Mouse (Mus musculus) liver, adult 10 weeks (tissue): ENCODE data around the gene Ppef1. TPM values are rescaled to one million over a fixed set of nuclear protein-coding genes. Genes with fewer than 3 reads are reported as not detected.

ENCODE experiments used
- polyA plus RNA-seq: library from polyadenylated mRNA; stranded (reverse); fragments of 350-450 nt; fragmentation: Illumina TruSeq; extraction: RNeasy Lipid Tissue Mini Kit (QIAGEN cat#74804); gene quantifications from one replicate; pipeline ENCODE4 v1.2.3, GENCODE M21; 2014; ENCODE audit warnings: low read depth, low replicate concordance

Ppef1 gene
- not detected for polyA plus RNA-seq

DNA sequence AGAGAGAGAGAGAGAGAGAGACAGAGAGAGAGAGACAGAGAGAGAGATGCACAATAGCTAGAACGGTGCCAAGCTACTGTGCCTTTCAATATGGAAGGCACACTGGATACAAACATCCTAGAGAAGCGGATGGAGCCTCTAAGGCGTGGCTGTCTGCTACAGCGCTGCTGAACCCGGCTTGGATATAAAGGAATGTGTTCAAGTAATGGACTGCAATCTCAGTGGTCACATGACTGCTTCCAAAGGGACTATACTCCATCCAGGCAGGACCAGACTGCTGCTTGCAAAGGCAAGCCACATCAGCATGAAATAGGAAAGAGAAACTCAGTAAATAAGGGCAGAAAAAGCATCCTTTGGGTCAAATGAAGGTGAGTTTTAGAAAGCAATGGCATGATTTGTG, at the start of gene Ppef1:
Gene Ppef1 (minus strand): TSS at position 116 of the 400 bp plus-strand sequence.

GRCm38 (mm10) chrX:160767713-160768112, 32.1 kb upstream of the Ppef1 start, which contains the start of gene Rs1:
TSS of gene Rs1 (plus strand) at chrX:160768013.

Other genes with a start within 250 kb of the Ppef1 start
- 10.1 TPM for gene Phka2, start 233.6 kb downstream of the Ppef1 start, polyA plus RNA-seq
- gene Rs1, start 32.2 kb upstream of the Ppef1 start, polyA plus RNA-seq: not detected
- gene Gja6, start 171.3 kb upstream of the Ppef1 start, polyA plus RNA-seq: 0.19 TPM